Comparison of ENCODE assay signal across 10 mouse cellular contexts in genomic region chr2:172827564-172827963, GRCm38 (mm10).
DNase-seq lines count a peak whose midpoint lies in the region; ATAC-seq and TF ChIP-seq lines count a peak whose summit lies in the region.
"Had no signal": no experiment of that assay in that cellular context is flagged by ENCODE, and none has a peak within 500 bp of the region (broad histone marks: within the 10 kb centered on the region; RNA-seq: fewer than 3 reads in every experiment).

No protein-coding gene starts in this region.

- peaks cover 0 to 23% of the 10 kb centered on the region in 2 experiments; a peak in 2 of 4 replicates for H3K4me1 ChIP-seq in ES-E14 (ENCODE audit: control insufficient read depth in 2 of 2, insufficient read depth in 2 of 2, low read length in 2 of 2, poor library complexity in 1 of 2)
- peaks cover 79% of the 10 kb centered on the region for H3K4me1 ChIP-seq in limb, embryonic 10.5 days
- H3K4me1 ChIP-seq in stomach, embryonic 15.5 days, result peaks cover 9% of the 10 kb centered on the region
- H3K4me1 ChIP-seq: liver, embryonic 15.5 days had no signal

- no peak overlapping the region for H3K9ac ChIP-seq in ES-E14 (ENCODE audit: insufficient read depth, low read depth, low read length, poor library complexity, severe bottlenecking)
- no peak overlapping the region for H3K9ac ChIP-seq in stomach, embryonic 15.5 days
- H3K9ac ChIP-seq: embryonic facial prominence, embryonic 13.5 days; liver, embryonic 15.5 days had no signal

- peak; percentile 13 for ATAC-seq in stomach, embryonic 15.5 days (ENCODE audit: insufficient read depth, low FRiP score, low read depth)

- no peak overlapping the region for H3K27ac ChIP-seq in ES-E14 (ENCODE audit: insufficient read depth, low read depth, low read length, poor library complexity, severe bottlenecking)
- H3K27ac ChIP-seq in limb, embryonic 10.5 days, result no peak overlapping the region
- no peak overlapping the region for H3K27ac ChIP-seq in stomach, embryonic 15.5 days
- H3K27ac ChIP-seq: embryonic facial prominence, embryonic 13.5 days; liver, embryonic 15.5 days had no signal

- H3K4me2 ChIP-seq in stomach, embryonic 15.5 days, result no peak overlapping the region
- H3K4me2 ChIP-seq: embryonic facial prominence, embryonic 13.5 days; liver, embryonic 15.5 days had no signal

- no peaks in the 10 kb centered on the region for H3K9me3 ChIP-seq in ES-E14 (ENCODE audit: control insufficient read depth, insufficient read depth, low read depth, low read length)
- no peaks in the 10 kb centered on the region for H3K9me3 ChIP-seq in limb, embryonic 10.5 days (replicated peaks)
- H3K9me3 ChIP-seq in stomach, embryonic 15.5 days, result no peaks in the 10 kb centered on the region
- H3K9me3 ChIP-seq: embryonic facial prominence, embryonic 13.5 days; liver, embryonic 15.5 days had no signal

- DNase-seq in left cerebral cortex, adult 18-20 months (ENCODE audit: low spot score in 2 of 2), result peak; percentile 22 to 30
- no peak for DNase-seq in left cerebral cortex, adult 8-10 months (ENCODE audit: low spot score in 2 of 2)
- DNase-seq in ES-E14 (ENCODE audit: low read depth, low spot score), result peak; percentile 91
- peak; percentile 48 for DNase-seq in c-Kit-positive CD71-negative TER-119-negative erythroid progenitor cells, embryonic 14.5 days (ENCODE audit: low read depth)
- peak; percentile 76 for DNase-seq in limb, embryonic 10.5 days (ENCODE audit: low spot score)
- no peak for DNase-seq in gastrocnemius, postnatal 25 days
- no peak for DNase-seq in right cerebral cortex, postnatal 36 days (ENCODE audit: low spot score in 2 of 2)

- H3K27me3 ChIP-seq in limb, embryonic 10.5 days (ENCODE audit: low read depth, poor library complexity, severe bottlenecking), result peaks cover 46% of the 10 kb centered on the region
- peaks cover 10% of the 10 kb centered on the region; the same call in 1 of the 2 replicates for H3K27me3 ChIP-seq in stomach, embryonic 15.5 days (replicated peaks)

- WGBS in limb, embryonic 10.5 days, result 65% methylated on average over 7 of the region's 7 CpGs
- 47% methylated on average over 7 of the region's 7 CpGs for WGBS in stomach, embryonic 15.5 days

- in situ Hi-C loops in ES-E14 (cut with MboI; ENCODE audit: low sequenced_read_pairs in 2 of 2, unreplicated experiment in 2 of 2), result loop anchor here (5.0 to 10.0 kb wide), 2 partner anchors 167 to 170 kb away; no protein-coding TSS in a partner anchor

- H3K36me3 ChIP-seq in ES-E14 (ENCODE audit: control insufficient read depth, insufficient read depth, low read length, poor library complexity, severe bottlenecking), result no peaks in the 10 kb centered on the region
- no peaks in the 10 kb centered on the region for H3K36me3 ChIP-seq in limb, embryonic 10.5 days
- no peaks in the 10 kb centered on the region for H3K36me3 ChIP-seq in stomach, embryonic 15.5 days
- H3K36me3 ChIP-seq: embryonic facial prominence, embryonic 13.5 days; liver, embryonic 15.5 days had no signal

- no peak overlapping the region for H3K4me3 ChIP-seq in ES-E14 (ENCODE audit: insufficient read depth in 1 of 2, low read depth in 1 of 2, low read length in 2 of 2, poor library complexity in 1 of 2, severe bottlenecking in 1 of 2)
- H3K4me3 ChIP-seq in limb, embryonic 10.5 days, result no peak overlapping the region
- no peak overlapping the region for H3K4me3 ChIP-seq in stomach, embryonic 15.5 days (replicated peaks)
- H3K4me3 ChIP-seq: embryonic facial prominence, embryonic 13.5 days; liver, embryonic 15.5 days had no signal

TF ChIP-seq in ES-E14, 5 proteins besides CTCF, POLR2A, EP300 and RAD21:
- TF ChIP-seq ZNF384 (IDR thresholded peaks at IDR 0.05; ENCODE audit: low read depth, low read length) (no peak), ZC3H11A (IDR thresholded peaks at IDR 0.05; ENCODE audit: borderline replicate concordance, low read depth, low read length) (peak; percentile 53; the same call in 1 of the 2 replicates)

Comparison
In these comparisons a context has a peak if more than half of its experiments do, and no peak if none do; other contexts are left out.
1. DNase-seq: peak in left cerebral cortex, adult 18-20 months (2 of 2), ES-E14 (single experiment), c-Kit-positive CD71-negative TER-119-negative erythroid progenitor cells, embryonic 14.5 days (single experiment) and limb, embryonic 10.5 days (single experiment); none in left cerebral cortex, adult 8-10 months (0 of 2), gastrocnemius, postnatal 25 days (single experiment) and right cerebral cortex, postnatal 36 days (0 of 2).